Mouse (Mus musculus): ENCODE results near the gene Allc. TPM values are rescaled to one million over a fixed set of nuclear protein-coding genes. Genes with fewer than 3 reads are reported as not detected.

The Allc gene
- polyA plus RNA-seq (2015; fragmentation: Nextera tagmentation; extraction: Ambion mirVana): not detected in 2 replicates

DNA sequence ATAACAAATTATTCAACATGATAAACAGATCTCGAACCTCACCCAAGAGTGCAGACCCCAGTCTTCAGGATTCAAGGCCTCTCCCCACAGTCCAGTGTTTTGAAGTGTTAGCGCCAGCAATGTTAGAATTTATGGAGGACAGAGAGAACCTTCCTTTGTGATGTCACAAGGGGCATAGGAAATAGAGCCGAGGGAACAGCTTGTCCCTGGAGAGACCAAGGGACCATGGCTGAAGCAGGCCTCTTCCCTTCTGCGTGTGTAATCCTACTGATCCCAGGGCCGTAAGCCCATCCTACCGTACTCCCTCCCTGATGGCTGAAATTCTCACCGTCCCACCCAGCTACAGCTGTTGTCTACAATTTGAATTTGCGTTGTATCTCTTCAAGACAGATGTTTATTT is at the start of gene Allc:
Allc (minus strand) TSS at position 101 of the 400 bp plus-strand sequence.
- TF ChIP-seq CTCF (IDR thresholded peaks at IDR 0.05; ENCODE audit: low read depth): no peak
- ATAC-seq (replicated peaks; ENCODE audit: low FRiP score, low read depth) (no peak), DNase-seq (ENCODE audit: low spot score) (no peak)
- no peak within 1 kb of the TSS for H3K4me2 ChIP-seq (ENCODE audit: low read length)
- H3K9ac ChIP-seq (ENCODE audit: low read depth, low read length): no peak within 1 kb of the TSS
- no peaks in the 10 kb centered on the region for H3K9me3 ChIP-seq (replicated peaks; ENCODE audit: low read length)
- no peaks in the 10 kb centered on the region for H3K36me3 ChIP-seq (ENCODE audit: insufficient read depth, low read length)
- no peaks in the 10 kb centered on the region for H3K4me1 ChIP-seq (replicated peaks; ENCODE audit: insufficient read depth, low read length)
- 80% methylated on average over 8 of the region's 8 CpGs for WGBS
- no peak within 1 kb of the TSS for H3K4me3 ChIP-seq (replicated peaks; ENCODE audit: low read depth, low read length)
- no peak within 1 kb of the TSS for H3K27ac ChIP-seq
- H3K27me3 ChIP-seq (ENCODE audit: insufficient read depth, low read length): no peaks in the 10 kb centered on the region

DNA sequence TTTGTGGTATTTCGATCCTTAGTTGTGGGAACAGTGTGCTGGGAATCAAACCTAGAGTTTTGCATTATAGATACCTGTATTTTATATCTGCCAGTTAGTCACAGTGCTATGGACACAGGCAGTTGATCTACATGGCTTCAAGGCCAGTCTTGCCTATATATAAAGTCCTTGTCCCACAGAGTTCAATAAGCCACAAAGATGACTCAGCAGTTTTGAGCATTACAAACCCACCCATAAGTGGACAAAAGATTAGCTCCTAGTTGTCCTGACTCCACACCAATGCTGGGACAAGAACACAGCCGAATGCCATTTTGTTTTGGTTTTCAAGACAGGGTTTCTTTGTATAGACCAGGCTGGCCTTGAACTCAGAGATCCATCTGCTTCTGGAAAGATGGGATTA is 46.1 kb upstream of the Allc start:
- DNase-seq (ENCODE audit: low spot score) (no peak), ATAC-seq (replicated peaks; ENCODE audit: low FRiP score, low read depth) (no peak)
- Histone ChIP-seq H3K27me3 (ENCODE audit: insufficient read depth, low read length) (no peaks in the 10 kb centered on the region), H3K9me3 (replicated peaks; ENCODE audit: low read length) (no peaks in the 10 kb centered on the region), H3K4me3 (replicated peaks; ENCODE audit: low read depth, low read length) (no peak overlapping the region), H3K9ac (ENCODE audit: low read depth, low read length) (no peak overlapping the region), H3K4me1 (replicated peaks; ENCODE audit: insufficient read depth, low read length) (no peaks in the 10 kb centered on the region), H3K27ac (no peak overlapping the region), H3K4me2 (ENCODE audit: low read length) (no peak overlapping the region), H3K36me3 (ENCODE audit: insufficient read depth, low read length) (peaks cover 51% of the 10 kb centered on the region)
- TF ChIP-seq CTCF (IDR thresholded peaks at IDR 0.05; ENCODE audit: low read depth): no peak
- WGBS: 93% methylated on average over 2 of the region's 2 CpGs

DNA sequence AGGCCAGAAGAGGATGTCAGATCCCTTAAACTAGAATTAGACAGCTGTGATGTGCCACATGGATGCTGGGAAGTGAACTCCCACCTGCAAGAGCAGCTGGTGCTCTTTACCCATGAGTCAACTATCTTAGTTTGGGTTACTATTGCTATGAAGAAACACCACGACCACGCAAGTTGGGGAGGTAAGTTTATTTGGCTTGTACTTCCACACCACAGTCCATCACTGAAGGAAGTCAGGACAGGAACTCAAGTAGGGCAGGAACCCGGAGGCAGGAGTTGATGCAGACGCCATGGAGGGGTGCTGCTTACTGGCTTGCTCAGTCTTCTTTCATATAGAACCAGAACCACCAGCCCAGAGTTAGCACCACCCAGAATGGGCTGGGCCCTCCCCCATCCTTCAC is 44.8 kb upstream of the Allc start:
- no peak for TF ChIP-seq CTCF (IDR thresholded peaks at IDR 0.05; ENCODE audit: low read depth)
- DNase-seq (ENCODE audit: low spot score) (no peak), ATAC-seq (replicated peaks; ENCODE audit: low FRiP score, low read depth) (no peak)
- H3K4me1 ChIP-seq (replicated peaks; ENCODE audit: insufficient read depth, low read length): peaks cover 1% of the 10 kb centered on the region; the same call in 1 of the 2 replicates
- no peak overlapping the region for H3K9ac ChIP-seq (ENCODE audit: low read depth, low read length)
- H3K9me3 ChIP-seq (replicated peaks; ENCODE audit: low read length): no peaks in the 10 kb centered on the region
- H3K4me2 ChIP-seq (ENCODE audit: low read length): no peak overlapping the region
- H3K27me3 ChIP-seq (ENCODE audit: insufficient read depth, low read length): no peaks in the 10 kb centered on the region
- no peak overlapping the region for H3K4me3 ChIP-seq (replicated peaks; ENCODE audit: low read depth, low read length)
- H3K27ac ChIP-seq: no peak overlapping the region
- WGBS: 41% methylated on average over 4 of the region's 4 CpGs
- H3K36me3 ChIP-seq (ENCODE audit: insufficient read depth, low read length): peaks cover 40% of the 10 kb centered on the region

DNA sequence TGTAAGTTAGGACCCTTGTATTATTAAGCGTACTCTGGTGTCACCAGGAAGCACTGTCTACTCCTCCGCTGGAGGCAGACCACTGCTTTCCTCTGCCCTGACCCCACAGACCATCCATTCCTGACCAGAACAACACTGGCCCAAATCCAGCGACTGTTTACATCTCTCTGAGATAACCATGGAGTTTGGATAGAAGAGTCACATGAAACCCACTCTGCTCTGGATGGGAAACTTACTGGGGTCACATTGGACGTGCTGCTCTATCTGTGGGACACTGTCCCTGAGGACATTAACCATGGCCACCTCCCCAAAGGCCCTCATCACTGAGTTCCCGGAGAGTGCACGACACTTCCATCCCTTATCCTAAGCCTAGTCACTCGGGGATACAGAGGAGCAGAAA is 43.1 kb upstream of the Allc start:
- no peak for ATAC-seq (replicated peaks; ENCODE audit: low FRiP score, low read depth)
- DNase-seq (ENCODE audit: low spot score): no peak
- no peak overlapping the region for H3K27ac ChIP-seq
- H3K27me3 ChIP-seq (ENCODE audit: insufficient read depth, low read length): no peaks in the 10 kb centered on the region
- H3K4me3 ChIP-seq (replicated peaks; ENCODE audit: low read depth, low read length): no peak overlapping the region
- H3K36me3 ChIP-seq (ENCODE audit: insufficient read depth, low read length): peaks cover 25% of the 10 kb centered on the region
- H3K9me3 ChIP-seq (replicated peaks; ENCODE audit: low read length): no peaks in the 10 kb centered on the region
- 75% methylated on average over 7 of the region's 7 CpGs for WGBS
- TF ChIP-seq CTCF (IDR thresholded peaks at IDR 0.05; ENCODE audit: low read depth): no peak
- H3K9ac ChIP-seq (ENCODE audit: low read depth, low read length): no peak overlapping the region
- H3K4me1 ChIP-seq (replicated peaks; ENCODE audit: insufficient read depth, low read length): peaks cover 9% of the 10 kb centered on the region; the same call in 1 of the 2 replicates
- H3K4me2 ChIP-seq (ENCODE audit: low read length): no peak overlapping the region

DNA sequence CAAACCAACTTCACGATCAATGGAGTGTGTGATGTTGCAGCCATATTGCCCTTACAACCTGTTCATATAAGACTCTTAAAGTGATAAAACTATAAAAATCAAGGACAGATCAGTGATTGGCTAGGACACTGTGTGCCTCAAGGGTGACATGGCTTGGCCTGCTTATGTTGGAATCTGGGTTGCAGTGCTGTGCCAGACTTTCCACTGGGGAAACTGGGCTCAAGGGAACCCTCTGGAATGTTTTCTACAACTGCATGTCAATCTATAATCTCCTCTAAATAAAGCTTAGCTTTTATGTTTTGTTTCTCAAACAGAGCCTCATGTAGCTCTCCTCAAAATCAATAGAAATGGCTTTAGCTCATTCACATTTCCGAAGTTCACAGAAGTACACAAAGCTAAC is 41.9 kb upstream of the Allc start:
- H3K27me3 ChIP-seq (ENCODE audit: insufficient read depth, low read length): no peaks in the 10 kb centered on the region
- TF ChIP-seq CTCF (IDR thresholded peaks at IDR 0.05; ENCODE audit: low read depth): no peak
- no peaks in the 10 kb centered on the region for H3K9me3 ChIP-seq (replicated peaks; ENCODE audit: low read length)
- H3K4me2 ChIP-seq (ENCODE audit: low read length): no peak overlapping the region
- no peak overlapping the region for H3K4me3 ChIP-seq (replicated peaks; ENCODE audit: low read depth, low read length)
- H3K27ac ChIP-seq: no peak overlapping the region
- DNase-seq (ENCODE audit: low spot score) (no peak), ATAC-seq (replicated peaks; ENCODE audit: low FRiP score, low read depth) (no peak)
- peaks cover 14% of the 10 kb centered on the region; the same call in 1 of the 2 replicates for H3K36me3 ChIP-seq (ENCODE audit: insufficient read depth, low read length)
- H3K9ac ChIP-seq (ENCODE audit: low read depth, low read length): no peak overlapping the region
- WGBS: 86% methylated on average over 2 of the region's 2 CpGs
- peaks cover 9% of the 10 kb centered on the region; the same call in 1 of the 2 replicates for H3K4me1 ChIP-seq (replicated peaks; ENCODE audit: insufficient read depth, low read length)

DNA sequence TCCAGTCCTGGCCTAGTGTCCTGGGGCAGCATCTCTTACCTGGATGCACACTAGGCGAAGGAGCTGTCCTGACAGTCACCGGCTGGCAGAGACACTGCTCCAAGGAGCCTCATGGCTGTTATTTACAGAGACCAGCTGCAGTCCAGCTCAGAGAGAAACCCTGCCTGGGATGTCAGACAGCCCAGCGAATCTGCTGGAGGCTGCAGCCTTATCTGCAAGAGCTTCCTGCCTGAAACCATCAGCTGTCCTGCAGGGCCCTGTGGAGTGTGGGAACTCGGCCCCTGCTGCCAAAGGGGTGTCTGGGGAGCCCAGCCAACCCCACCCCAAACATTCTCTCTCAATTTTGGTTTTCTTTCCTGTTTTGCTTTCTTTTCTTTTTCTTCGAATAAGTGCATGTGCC is 40.9 kb upstream of the Allc start, which contains the start of gene Colec11:
Colec11 (minus strand) TSS at position 183 of the 400 bp plus-strand sequence.
- ATAC-seq (replicated peaks; ENCODE audit: low FRiP score, low read depth): no peak

DNA sequence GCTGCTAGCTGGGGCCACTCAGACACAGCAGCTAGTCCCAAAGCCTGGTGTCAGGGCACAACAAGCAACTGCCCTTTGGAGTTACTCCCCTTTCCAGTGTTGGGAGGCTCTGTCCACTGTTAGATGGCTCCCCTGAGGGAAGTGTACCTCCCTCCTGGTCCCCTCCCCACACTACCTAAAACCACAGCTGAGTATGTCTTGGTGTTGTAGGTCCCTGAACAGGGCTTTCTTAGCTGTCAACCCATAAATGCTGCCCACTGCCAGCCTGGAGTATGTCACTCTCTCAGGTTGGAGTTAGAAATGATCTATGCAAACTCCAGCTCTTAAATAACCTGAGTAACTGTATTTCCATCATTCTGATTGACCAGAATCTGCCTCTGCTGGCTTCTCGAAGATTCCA is 40.3 kb upstream of the Allc start:
- no peak for TF ChIP-seq CTCF (IDR thresholded peaks at IDR 0.05; ENCODE audit: low read depth)
- Histone ChIP-seq H3K36me3 (ENCODE audit: insufficient read depth, low read length) (no peaks in the 10 kb centered on the region), H3K27ac (0 out of 2 replicates have a peak overlapping the region, but pooled peaks have one; percentile 19), H3K4me1 (replicated peaks; ENCODE audit: insufficient read depth, low read length) (peaks cover 9% of the 10 kb centered on the region; the same call in 1 of the 2 replicates), H3K9me3 (replicated peaks; ENCODE audit: low read length) (no peaks in the 10 kb centered on the region), H3K9ac (ENCODE audit: low read depth, low read length) (no peak overlapping the region), H3K4me2 (ENCODE audit: low read length) (no peak overlapping the region), H3K4me3 (replicated peaks; ENCODE audit: low read depth, low read length) (no peak overlapping the region), H3K27me3 (ENCODE audit: insufficient read depth, low read length) (no peaks in the 10 kb centered on the region)
- 50% methylated on average over 1 of the region's 1 CpGs for WGBS
- DNase-seq (ENCODE audit: low spot score) (no peak), ATAC-seq (replicated peaks; ENCODE audit: low FRiP score, low read depth) (no peak)

More for the DNA sequence above, 40.9 kb upstream of the Allc start, which contains the start of gene Colec11:
- H3K36me3 ChIP-seq (ENCODE audit: insufficient read depth, low read length): peaks cover 4% of the 10 kb centered on the region; the same call in 1 of the 2 replicates
- H3K4me3 ChIP-seq (replicated peaks; ENCODE audit: low read depth, low read length): no peak within 1 kb of the TSS
- DNase-seq (ENCODE audit: low spot score): peak; percentile 40
- 0 out of 2 replicates have a peak within 1 kb of the TSS, but pooled peaks have one; percentile 19 for H3K27ac ChIP-seq
- no peak for TF ChIP-seq CTCF (IDR thresholded peaks at IDR 0.05; ENCODE audit: low read depth)
- WGBS: 35% methylated on average over 5 of the region's 5 CpGs
- peaks cover 9% of the 10 kb centered on the region; the same call in 1 of the 2 replicates for H3K4me1 ChIP-seq (replicated peaks; ENCODE audit: insufficient read depth, low read length)
- no peak within 1 kb of the TSS for H3K9ac ChIP-seq (ENCODE audit: low read depth, low read length)
- no peak within 1 kb of the TSS for H3K4me2 ChIP-seq (ENCODE audit: low read length)
- no peaks in the 10 kb centered on the region for H3K9me3 ChIP-seq (replicated peaks; ENCODE audit: low read length)
- H3K27me3 ChIP-seq (ENCODE audit: insufficient read depth, low read length): no peaks in the 10 kb centered on the region

Measured in kidney, postnatal 0 days (tissue).